Mouse (Mus musculus) forebrain, embryonic 11.5 days (tissue): ENCODE data around the gene Ankrd39. TPM values are rescaled to one million over a fixed set of nuclear protein-coding genes. Genes with fewer than 3 reads are reported as not detected.

Experiments
- ATAC-seq: fragments of 200-750 bp; cut with Nextera tagmentation; replicated peaks from 2 replicates; pipeline ENCODE4 v1.8.0; 2017; ENCODE audit warnings: moderate TSS enrichment; ENCODE audit not compliant: low FRiP score
- DNase-seq: peaks from one replicate; pipeline ENCODE4 v3.0.0-alpha.2; 2017; ENCODE audit warnings: low spot score
- H3K27ac ChIP-seq: fragments of 300-500 bp; sonication (generic); 2 replicates; pipeline ENCODE4 v1.5.1; 2014; ENCODE audit warnings: low read depth, low read length
- H3K27me3 ChIP-seq: fragments of 300-500 bp; sonication (generic); 2 replicates; pipeline ENCODE4 v1.6.1; 2014; ENCODE audit warnings: mild to moderate bottlenecking, low read length, mixed read lengths; ENCODE audit not compliant: control insufficient read depth, insufficient read depth
- H3K36me3 ChIP-seq: fragments of 300-500 bp; sonication (generic); 2 replicates; pipeline ENCODE4 v1.6.1; 2014; ENCODE audit warnings: mild to moderate bottlenecking, low read length, moderate library complexity, mixed read lengths; ENCODE audit not compliant: control insufficient read depth, insufficient read depth
- H3K4me1 ChIP-seq: fragments of 300-500 bp; sonication (generic); replicated peaks from 2 replicates; pipeline ENCODE4 v1.6.1; 2014; ENCODE audit warnings: low read length, mixed read lengths; ENCODE audit not compliant: control insufficient read depth, insufficient read depth
- H3K4me2 ChIP-seq: fragments of 300-500 bp; sonication (generic); 2 replicates; pipeline ENCODE4 v1.6.1; 2014; ENCODE audit warnings: low read depth, mild to moderate bottlenecking, low read length, moderate library complexity, mixed read lengths; ENCODE audit not compliant: severe bottlenecking
- H3K4me3 ChIP-seq: fragments of 300-500 bp; sonication (generic); 2 replicates; pipeline ENCODE4 v1.5.1; 2014; ENCODE audit warnings: low read depth, low read length
- H3K9ac ChIP-seq: fragments of 300-500 bp; sonication (generic); 2 replicates; pipeline ENCODE4 v1.6.1; 2014; ENCODE audit warnings: low read length
- H3K9me3 ChIP-seq: fragments of 300-500 bp; sonication (generic); 2 replicates; pipeline ENCODE4 v1.6.1; 2016; ENCODE audit warnings: low read length, mixed read lengths; ENCODE audit not compliant: control insufficient read depth
- WGBS: fragments of 180-500 bp; shearing (Covaris S2); extraction: QIAGEN DNeasy Blood & Tissue Kit; methylation state at CpG from one replicate; pipeline ENCODE4 v1.1.7; 2014; 5-methylcytosine and 5-hydroxymethylcytosine counted together
- polyA plus RNA-seq: library from polyadenylated mRNA; unstranded; fragments of >200 nt; fragmentation: Nextera tagmentation; extraction: Ambion mirVana; gene quantifications from 2 replicates; pipeline ENCODE4 v1.2.1, GENCODE M21; 2014

Ankrd39 gene
- polyA plus RNA-seq, 1 experiment from 2014 or later, result 18.7 TPM

DNA sequence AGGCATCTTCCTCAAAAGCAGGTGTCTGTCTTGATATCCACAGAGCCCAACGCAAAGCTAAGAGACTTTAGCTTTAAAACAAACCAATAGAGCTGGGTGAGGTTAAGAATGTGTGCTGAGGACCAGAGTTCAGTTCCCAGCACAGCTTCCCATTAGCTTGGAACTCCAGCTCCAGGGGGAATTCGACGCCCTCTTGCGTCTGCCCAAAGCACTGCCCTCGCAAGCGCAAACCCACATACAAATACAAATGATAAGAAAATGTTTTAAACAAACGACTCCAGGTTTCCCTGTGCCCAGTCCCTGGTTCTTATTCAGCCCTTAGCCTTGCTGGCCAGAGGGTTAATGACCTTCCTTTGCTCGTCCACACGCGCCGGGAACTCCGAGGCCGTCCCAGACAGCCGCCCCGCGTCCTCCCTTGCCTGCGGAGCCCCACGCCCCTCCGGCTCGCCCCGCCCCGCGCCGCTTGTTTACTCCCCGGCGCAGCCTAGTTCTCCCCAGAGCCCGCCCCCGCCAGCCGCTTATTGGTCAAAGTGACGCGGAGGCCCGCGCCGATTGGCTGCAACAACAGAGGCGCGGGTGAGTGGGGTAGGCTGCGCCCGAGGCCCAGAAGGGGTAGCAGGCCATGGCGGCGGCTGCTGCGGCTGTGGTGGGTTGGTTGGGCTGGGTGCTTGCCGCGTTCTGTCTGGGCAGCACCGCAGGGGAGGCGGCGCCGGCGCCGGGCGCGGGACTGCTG is 35.8 kb downstream of the Ankrd39 start, which contains the start of gene Cnnm3:
TSS of gene Cnnm3 (plus strand) at position 579 of the 733 bp plus-strand sequence.
- peak within 1 kb of the TSS; percentile 95 for H3K27ac ChIP-seq
- no peaks in the 10 kb centered on the region for H3K36me3 ChIP-seq
- H3K4me1 ChIP-seq, result peaks cover 4% of the 10 kb centered on the region
- peak within 1 kb of the TSS; percentile 92 for H3K4me3 ChIP-seq
- peak; percentile 100 for DNase-seq
- 2% methylated on average over 49 of the region's 51 CpGs for WGBS
- peak; percentile 99 for ATAC-seq
- no peaks in the 10 kb centered on the region for H3K27me3 ChIP-seq
- H3K9me3 ChIP-seq, result no peaks in the 10 kb centered on the region
- peak within 1 kb of the TSS; percentile 96 for H3K4me2 ChIP-seq
- H3K9ac ChIP-seq, result peak within 1 kb of the TSS; percentile 84

- H3K4me2 ChIP-seq, result no peak overlapping the region
- H3K27ac ChIP-seq, result no peak overlapping the region
- no peak overlapping the region for H3K9ac ChIP-seq
- 89% methylated on average over 5 of the region's 5 CpGs for WGBS
- no peak for DNase-seq
- no peak for ATAC-seq
- no peaks in the 10 kb centered on the region for H3K27me3 ChIP-seq
- H3K4me3 ChIP-seq, result no peak overlapping the region
- H3K36me3 ChIP-seq, result no peaks in the 10 kb centered on the region
- H3K4me1 ChIP-seq, result no peaks in the 10 kb centered on the region; the same call in 1 of the 2 replicates
- no peaks in the 10 kb centered on the region for H3K9me3 ChIP-seq
These were observed 39.0 kb downstream of the Ankrd39 start for GRCm38 (mm10) chr1:36508238-36508637.

DNA sequence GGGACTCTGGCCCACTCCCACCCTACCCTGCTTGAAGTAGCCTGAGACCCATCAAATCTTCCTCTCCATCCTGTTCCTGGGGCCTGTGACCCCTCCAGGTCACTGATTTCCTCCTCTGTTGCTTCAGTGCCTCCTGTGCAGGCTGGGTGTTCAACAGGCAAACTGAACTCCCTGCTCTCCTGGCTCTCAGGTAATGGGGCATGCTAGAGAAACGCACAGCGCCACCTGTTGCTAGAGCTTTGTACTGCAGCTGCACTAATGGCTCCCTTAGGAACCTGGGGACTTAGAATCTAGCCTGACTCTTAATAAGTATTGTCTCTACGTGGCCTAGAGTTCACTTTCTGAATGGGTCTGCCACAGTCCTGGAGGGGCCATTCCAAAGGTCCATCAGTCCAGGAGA is 46.0 kb downstream of the Ankrd39 start:
- Histone ChIP-seq H3K9me3 (no peaks in the 10 kb centered on the region), H3K27ac (no peak overlapping the region), H3K9ac (no peak overlapping the region), H3K4me3 (no peak overlapping the region), H3K4me1 (no peaks in the 10 kb centered on the region), H3K4me2 (no peak overlapping the region), H3K36me3 (no peaks in the 10 kb centered on the region), H3K27me3 (no peaks in the 10 kb centered on the region)
- ATAC-seq (0 out of 2 replicates have a peak, but pooled peaks have one; percentile 24), DNase-seq (peak; percentile 85)
- WGBS, result 5% methylated on average over 3 of the region's 3 CpGs

DNA sequence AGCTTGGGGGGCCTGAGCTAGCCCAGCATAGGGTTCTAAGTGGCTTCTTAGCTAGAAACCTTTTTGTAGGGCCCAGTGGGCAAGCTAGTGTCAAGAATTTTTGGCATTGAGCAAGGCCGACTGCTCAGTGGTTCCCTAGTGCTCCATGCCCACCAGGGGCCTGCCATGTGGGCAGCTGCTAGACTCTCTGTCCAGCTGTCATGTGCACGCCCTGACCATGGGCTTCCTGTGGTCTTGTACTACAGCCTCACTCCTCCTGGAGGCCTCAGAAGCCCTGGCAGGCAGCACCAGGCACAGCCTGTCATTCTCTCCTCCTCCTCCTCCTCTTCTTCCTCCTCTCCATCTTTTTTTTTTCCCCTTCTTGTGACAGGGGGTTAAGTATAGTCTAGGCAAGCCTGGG is 49.9 kb downstream of the Ankrd39 start:
- Histone ChIP-seq H3K9ac (no peak overlapping the region), H3K36me3 (no peaks in the 10 kb centered on the region), H3K27me3 (no peaks in the 10 kb centered on the region), H3K4me3 (no peak overlapping the region), H3K27ac (no peak overlapping the region), H3K4me2 (no peak overlapping the region), H3K9me3 (no peaks in the 10 kb centered on the region), H3K4me1 (no peaks in the 10 kb centered on the region; the same call in 1 of the 2 replicates)
- WGBS, result 75% methylated on average over 2 of the region's 2 CpGs
- ATAC-seq, result no peak
- DNase-seq, result no peak

DNA sequence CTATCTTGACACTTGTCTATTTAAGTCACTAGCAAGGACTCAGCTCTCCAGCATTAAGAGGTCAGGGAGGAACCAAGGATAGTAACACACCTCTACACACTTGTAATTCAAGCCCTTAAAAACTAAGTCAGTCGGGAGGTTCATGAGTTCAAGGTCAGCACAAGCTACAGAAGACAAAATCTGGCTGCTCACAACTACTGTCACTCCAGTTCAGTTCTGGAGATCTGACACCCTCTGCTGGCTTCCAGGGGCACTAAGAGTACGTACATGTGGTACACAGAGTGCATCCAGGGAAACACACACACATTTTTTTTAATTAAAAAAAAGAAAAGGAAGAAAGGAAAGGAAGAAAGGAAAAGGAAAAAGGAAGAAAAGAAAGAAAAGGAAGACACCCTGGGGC is 50.5 kb downstream of the Ankrd39 start:
- Histone ChIP-seq H3K4me1 (no peaks in the 10 kb centered on the region; the same call in 1 of the 2 replicates), H3K27me3 (no peaks in the 10 kb centered on the region), H3K4me3 (no peak overlapping the region), H3K27ac (no peak overlapping the region), H3K4me2 (no peak overlapping the region), H3K9me3 (no peaks in the 10 kb centered on the region), H3K9ac (no peak overlapping the region), H3K36me3 (no peaks in the 10 kb centered on the region)
- ATAC-seq (no peak), DNase-seq (no peak)
- 72% methylated on average over 2 of the region's 2 CpGs for WGBS

DNA sequence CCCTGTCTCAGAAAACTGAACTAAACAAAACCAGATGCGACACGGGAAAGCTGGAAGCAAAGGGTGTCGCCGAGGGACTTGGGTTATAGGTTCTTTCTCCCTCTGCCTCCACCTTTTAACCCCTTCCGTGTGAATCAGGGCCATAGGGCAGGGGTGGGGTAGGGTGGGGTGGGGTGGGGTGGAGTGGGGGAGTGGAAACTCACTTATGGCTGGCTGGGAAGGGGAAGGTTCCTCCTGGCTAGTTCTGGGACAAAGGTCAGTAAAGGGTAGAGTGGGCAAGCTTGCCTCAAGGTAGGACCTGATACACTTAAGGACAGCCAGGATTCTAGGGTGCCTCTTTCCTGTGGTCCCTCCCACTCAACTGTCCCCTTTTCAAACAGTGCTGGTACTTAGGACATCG is 53.9 kb downstream of the Ankrd39 start:
- Histone ChIP-seq H3K4me3 (no peak overlapping the region), H3K4me1 (no peaks in the 10 kb centered on the region; the same call in 1 of the 2 replicates), H3K36me3 (no peaks in the 10 kb centered on the region), H3K27ac (no peak overlapping the region), H3K4me2 (no peak overlapping the region), H3K9me3 (no peaks in the 10 kb centered on the region), H3K27me3 (no peaks in the 10 kb centered on the region), H3K9ac (no peak overlapping the region)
- no peak for DNase-seq
- ATAC-seq, result no peak
- 81% methylated on average over 6 of the region's 6 CpGs for WGBS

- H3K27ac ChIP-seq, result no peak overlapping the region
- WGBS, result 40% methylated on average over 9 of the region's 9 CpGs
- no peak; the same call in 1 of the 2 replicates for ATAC-seq
These were observed 54.7 kb downstream of the Ankrd39 start for GRCm38 (mm10) chr1:36492416-36493139.

DNA sequence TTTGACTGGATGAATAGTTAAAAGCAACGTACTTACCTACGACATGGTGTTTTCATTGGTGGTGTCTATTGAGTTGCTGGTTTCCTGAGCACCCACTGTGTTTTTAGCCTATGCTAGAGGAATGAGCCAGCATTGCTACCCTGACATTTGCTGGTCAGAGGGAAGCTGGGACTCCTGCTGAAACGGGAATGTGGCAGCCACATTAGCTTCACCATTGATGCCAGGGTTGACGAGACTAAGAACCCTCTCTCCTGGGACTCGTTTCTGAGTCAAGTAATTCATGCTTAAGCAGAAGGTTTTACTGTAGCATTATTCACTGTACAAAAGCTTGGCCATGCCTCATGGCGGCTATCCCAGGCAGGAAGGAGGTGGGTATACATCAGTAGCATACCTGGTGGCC is 57.6 kb downstream of the Ankrd39 start:
- ATAC-seq (no peak), DNase-seq (no peak)
- Histone ChIP-seq H3K9me3 (no peaks in the 10 kb centered on the region), H3K4me3 (no peak overlapping the region), H3K36me3 (no peaks in the 10 kb centered on the region), H3K27ac (no peak overlapping the region), H3K4me2 (no peak overlapping the region), H3K4me1 (no peaks in the 10 kb centered on the region; the same call in 1 of the 2 replicates), H3K27me3 (no peaks in the 10 kb centered on the region), H3K9ac (no peak overlapping the region)
- 77% methylated on average over 6 of the region's 6 CpGs for WGBS

More at GRCm38 (mm10) chr1:36492416-36493139, 54.7 kb downstream of the Ankrd39 start:
- no peak overlapping the region for H3K9ac ChIP-seq
- H3K36me3 ChIP-seq, result no peaks in the 10 kb centered on the region
- H3K27me3 ChIP-seq, result no peaks in the 10 kb centered on the region
- H3K9me3 ChIP-seq, result no peaks in the 10 kb centered on the region
- H3K4me2 ChIP-seq, result no peak overlapping the region
- no peak overlapping the region for H3K4me3 ChIP-seq
- no peak for DNase-seq
- H3K4me1 ChIP-seq, result no peaks in the 10 kb centered on the region; the same call in 1 of the 2 replicates
